Mouse (Mus musculus) gastrocnemius, postnatal 4 days (tissue): ENCODE measurements around the gene Apbb2. TPM values are rescaled to one million over a fixed set of nuclear protein-coding genes. Genes with fewer than 3 reads are reported as not detected.

ENCODE experiments used
- DNase-seq, 2 experiments: peaks; one replicate each; pipeline ENCODE4 v3.0.0; 2021 to 2022; ENCODE audit warnings: low spot score in 2 of 2, mixed read lengths in 2 of 2
- total RNA-seq, 2 experiments: library from RNA; stranded (reverse); gene quantifications; 2 replicates each; pipeline ENCODE4 v1.2.3; 2021

Gene Apbb2
- total RNA-seq, 2 experiments from 2014 or later = 56.0 to 60.4 TPM

- no peak for DNase-seq
Measured at GRCm38 (mm10) chr5:66521250-66521649, 97.3 kb downstream of the Apbb2 start.

DNA sequence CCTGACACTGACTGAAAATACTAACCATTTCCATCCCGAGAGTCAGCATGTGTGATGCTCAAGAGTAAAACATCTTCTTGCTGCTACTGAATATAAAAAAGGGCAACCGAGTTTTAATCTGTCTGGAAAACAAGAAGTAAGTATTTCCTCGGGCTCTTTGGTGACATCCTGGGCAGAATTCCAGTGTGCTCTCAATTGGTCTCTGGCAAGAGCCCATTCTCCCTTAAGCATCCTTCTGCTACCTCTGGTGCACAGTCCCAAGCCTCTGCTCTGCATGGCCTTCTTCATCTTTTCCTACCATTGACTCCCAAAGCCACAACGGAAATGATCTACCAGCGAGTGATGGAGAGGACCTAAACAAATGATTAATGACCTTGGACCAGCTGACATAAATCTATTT, 99.1 kb downstream of the Apbb2 start:
- DNase-seq = no peak

DNA sequence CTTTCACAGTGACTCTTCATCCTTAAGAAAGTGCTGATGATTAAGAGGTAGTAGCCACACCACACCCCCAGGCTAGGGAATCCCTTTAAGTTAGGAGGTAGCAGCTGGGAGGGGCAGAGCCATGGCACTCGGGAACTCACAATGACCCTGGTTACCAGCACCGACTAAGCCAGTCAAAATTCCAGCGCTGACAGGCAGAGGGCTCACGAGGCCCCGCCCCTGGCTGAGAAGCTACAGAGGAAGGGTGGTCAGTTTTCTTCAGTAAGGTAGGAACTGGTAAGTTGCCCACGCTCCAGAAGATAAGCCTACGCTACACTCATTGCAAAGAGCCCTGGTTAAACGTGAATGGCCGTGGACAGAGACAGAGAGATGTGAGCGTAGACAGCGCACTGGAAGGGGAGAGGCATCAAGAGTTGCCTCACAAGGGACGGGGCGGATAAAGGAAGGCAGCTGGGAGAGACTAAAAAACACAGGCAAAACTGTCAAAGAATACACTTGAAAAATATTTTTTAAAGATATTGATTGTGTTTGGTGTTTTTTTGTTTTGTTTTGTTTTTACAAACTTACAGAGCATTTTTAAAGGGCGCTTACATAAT, 100.1 kb downstream of the Apbb2 start:
- DNase-seq = no peak

DNA sequence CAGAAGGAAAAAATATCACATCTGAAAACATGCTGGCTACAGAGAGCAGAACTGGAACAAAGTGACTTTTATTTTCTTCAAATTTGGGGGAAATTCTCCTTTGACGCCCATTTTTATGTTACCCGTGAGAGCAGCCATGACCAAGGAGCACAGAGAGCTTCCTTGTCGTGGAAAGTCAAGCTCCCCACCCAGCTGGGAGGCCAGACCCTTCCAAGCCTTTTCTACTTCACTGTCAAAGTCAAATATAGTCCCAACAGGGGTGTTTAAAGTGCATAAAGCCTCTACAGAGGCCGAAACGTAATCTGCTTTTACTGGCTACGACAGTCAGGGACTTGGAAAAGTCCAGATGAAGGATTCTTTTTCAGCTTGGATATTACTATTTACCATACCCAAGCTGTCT, 101.1 kb downstream of the Apbb2 start:
- DNase-seq = no peak

- DNase-seq = no peak
Measured at GRCm38 (mm10) chr5:66516311-66516710, 102.3 kb downstream of the Apbb2 start.

DNA sequence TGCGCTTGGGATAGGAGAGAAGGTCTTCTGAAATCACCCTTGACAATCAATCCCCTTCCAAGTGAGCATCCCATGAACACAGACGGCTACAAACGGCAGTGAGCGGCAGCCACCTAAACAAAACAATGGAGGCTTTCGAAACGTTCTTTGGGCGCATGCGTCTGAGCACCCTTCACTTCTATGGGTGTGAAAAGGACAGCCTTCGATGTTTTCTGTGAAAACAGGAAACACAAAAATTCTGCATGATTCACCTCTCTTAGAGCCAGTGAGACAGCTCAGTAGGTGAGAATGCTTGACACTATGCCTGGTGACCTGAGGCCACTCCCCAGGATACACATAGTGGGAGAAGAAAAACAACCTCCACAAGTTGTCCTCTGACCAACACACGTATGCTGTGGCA, 103.3 kb downstream of the Apbb2 start:
- no peak for DNase-seq

DNA sequence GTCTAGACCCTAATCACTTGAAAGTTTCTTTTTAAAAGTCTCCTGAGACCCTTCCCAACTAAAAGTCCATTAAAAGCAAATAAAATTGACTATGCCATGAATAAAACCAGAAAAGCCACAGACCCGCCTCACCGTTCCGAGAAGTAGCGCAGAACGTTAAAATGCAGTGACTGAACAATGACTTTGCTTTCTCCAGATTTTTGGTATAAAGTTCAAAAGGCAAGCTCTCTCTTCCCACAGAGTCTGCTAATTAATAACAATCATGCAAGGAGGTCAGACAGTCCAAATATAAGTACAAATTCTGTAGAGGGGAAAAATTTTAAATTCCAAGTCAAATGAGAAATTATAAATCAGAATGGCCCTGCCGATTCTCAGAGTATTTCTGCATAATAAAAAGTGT, 103.9 kb downstream of the Apbb2 start:
- no peak for DNase-seq

GRCm38 (mm10) chr5:66513412-66513811, 105.2 kb downstream of the Apbb2 start:
- no peak for DNase-seq

- DNase-seq = no peak
Measured at GRCm38 (mm10) chr5:66512519-66512918, 106.1 kb downstream of the Apbb2 start.

DNA sequence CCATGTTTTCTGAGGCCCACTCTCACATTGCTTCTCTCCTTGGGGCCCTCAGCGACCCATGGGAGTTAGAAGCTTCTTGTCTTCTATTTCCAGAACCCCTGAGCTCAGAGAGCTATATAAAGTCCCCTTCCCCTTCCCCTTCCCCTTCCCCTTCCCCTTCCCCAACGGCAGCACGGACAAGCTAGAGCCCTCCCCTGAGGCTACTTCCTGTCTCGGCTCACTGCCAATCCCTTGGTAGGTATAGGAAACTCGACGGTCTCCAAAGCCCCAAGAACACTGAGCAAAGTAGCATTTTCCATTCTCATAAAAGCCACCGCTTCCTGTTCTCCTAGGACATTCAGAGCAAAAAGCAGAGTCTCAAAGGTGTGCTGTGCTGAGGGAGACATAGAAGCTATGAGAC, 107.9 kb downstream of the Apbb2 start:
- no peak for DNase-seq

- DNase-seq = no peak
Measured at GRCm38 (mm10) chr5:66509151-66509550, 109.4 kb downstream of the Apbb2 start.

DNA sequence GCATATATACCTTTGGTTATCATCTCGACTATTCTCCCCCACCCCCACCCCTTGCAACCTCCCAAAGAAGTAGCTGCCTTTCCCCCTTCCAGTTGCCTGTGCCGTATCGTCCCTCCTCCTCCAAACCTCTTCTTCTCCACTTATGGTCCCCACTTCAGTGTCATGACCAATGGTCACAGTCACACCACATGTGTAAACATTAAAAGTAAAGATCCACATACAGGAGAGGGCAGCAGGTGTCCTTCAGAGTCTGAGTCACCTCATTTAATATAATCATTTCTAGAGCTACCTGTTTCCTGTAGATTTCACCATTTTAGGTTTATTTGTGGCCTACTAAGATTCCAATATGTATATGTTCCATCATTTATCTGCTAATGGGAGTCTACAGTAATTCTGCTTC, 113.0 kb downstream of the Apbb2 start:
- no peak for DNase-seq

GRCm38 (mm10) chr5:66505071-66505470, 113.5 kb downstream of the Apbb2 start:
- DNase-seq = no peak

GRCm38 (mm10) chr5:66504434-66504747, 114.2 kb downstream of the Apbb2 start:
- no peak for DNase-seq

GRCm38 (mm10) chr5:66503557-66504433, 114.8 kb downstream of the Apbb2 start:
- no peak for DNase-seq

DNA sequence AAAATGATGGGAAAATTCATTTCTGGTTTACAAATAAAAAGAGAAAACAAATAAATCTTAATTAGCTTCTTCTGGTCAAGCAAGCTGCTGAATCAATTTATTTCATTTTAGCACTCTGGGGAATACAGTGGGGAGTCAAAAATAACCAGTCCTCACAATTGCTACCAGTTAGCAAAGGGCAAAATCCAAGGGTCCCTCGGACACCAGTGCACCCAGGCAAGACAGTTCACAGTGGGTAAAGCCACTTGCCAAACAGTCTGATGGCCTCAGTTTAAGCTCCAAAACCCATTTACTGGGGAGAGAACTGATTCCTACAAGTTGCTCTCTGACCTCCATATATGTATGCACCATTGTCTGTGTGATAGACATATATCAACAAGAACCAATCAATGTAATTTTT, 115.6 kb downstream of the Apbb2 start:
- DNase-seq = no peak

DNA sequence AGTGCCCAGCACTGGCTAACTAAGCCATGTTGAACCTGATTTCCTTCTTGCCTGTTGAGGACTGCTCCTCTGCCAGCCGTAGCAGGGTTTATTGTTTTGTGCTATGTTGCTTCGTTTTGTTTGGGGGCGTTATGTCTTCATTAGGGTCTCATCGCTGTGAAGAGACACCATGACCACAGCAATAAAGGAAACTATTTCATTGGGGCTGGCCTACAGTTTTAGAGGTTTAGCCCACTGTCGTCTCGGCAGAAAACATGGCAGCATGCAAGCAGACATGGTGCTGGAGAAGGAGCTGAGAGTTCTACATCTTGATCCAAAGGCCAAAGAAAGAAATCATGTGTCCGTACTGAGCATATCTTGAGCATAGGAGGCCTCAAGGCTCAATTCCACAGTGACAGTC, 119.0 kb downstream of the Apbb2 start:
- no peak for DNase-seq

DNA sequence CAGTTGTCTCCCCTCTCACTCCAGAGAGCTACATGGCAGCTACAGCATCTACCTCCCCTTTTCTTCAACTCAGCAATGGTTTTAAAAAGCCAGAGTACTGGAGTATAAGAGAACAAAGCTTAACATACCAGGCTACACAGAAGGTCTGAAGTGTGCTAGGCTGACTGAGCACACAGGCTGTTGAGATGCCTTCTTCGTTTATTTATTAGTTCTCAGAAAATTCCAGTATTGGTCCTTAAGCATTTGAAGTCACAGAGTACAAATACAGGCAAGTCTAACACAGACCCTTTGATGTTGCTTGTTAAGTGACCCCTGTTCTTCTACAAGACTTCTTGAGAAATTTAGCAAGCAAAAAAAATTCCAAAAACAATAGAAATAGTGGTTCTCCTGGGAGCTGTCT, 120.4 kb downstream of the Apbb2 start:
- DNase-seq = no peak

DNA sequence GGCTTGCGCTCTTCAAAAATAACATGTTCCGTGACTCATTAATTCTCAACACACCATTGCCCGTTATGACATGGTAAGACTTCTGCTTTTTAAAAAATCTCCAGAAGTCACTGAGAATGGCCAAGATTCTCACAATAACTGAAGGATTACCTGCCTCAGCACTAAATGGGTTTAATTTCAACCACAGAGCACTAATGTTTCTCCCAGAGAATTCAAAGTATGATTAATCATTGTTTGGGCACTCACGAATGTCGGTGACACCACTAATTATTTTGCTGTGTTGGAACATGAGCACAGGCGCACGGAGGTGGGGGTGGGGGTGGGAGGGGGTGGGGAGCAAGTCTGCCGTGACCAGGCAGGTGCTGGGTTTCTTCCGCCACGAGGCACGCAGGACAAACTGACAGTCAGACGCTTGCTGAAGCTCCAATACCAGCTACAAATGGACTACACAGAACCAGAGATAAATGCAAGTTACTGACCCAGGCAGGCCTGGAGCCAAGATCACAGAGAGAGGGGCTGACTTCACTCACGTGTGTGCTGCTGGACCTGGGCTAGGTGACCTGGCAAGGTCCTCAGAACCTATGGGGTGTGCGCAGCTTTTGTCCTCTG, 121.0 kb downstream of the Apbb2 start:
- no peak for DNase-seq

DNA sequence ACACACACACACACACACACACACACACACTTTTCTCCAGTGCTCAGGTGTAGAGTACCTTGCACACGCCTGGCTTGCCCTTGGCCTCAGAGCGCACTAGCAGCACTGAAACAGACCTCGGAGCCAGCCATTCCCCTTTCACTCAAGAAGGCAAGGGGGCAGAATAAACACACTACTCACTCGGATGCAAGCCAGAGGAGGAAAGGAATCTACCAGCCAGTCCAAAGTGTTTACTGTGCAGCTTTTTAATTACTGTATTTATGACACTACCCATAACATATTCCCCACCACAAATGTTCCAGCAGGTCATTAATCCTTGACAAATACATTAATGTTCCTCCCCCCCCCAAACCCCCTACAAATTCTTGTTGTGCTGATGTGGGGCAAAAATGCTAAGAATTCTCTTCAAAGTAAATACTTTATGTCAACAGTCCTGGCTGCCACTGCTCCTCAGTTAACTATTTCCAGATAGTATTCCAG, 121.7 kb downstream of the Apbb2 start:
- DNase-seq = no peak

GRCm38 (mm10) chr5:66494651-66495050, 123.9 kb downstream of the Apbb2 start:
- no peak for DNase-seq

DNA sequence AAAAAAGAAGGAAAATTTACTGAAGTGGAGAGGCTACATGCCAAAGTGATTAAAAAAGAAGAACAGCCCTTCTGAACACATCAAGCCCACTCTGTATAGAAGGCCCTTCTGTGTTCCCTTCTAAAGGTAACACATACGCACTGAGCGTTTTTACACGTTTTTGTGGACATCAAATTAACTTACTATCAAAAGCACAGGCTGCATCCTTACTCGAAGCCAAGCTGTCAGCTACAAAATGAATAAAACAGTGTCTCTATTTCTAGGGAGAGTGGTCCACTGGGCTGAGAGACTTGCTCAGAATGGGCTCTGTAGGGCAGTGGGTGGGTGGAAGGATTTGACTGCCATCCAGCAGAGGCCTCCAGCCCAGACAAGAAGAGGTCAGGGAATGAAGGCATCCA, 126.0 kb downstream of the Apbb2 start:
- DNase-seq = no peak
